Mouse (Mus musculus): ENCODE data around the gene Omd. TPM values are rescaled to one million over a fixed set of nuclear protein-coding genes. Genes with fewer than 3 reads are reported as not detected.

Gene Omd
- polyA plus RNA-seq (2012; rRNA removed): not detected in 2 replicates

DNA sequence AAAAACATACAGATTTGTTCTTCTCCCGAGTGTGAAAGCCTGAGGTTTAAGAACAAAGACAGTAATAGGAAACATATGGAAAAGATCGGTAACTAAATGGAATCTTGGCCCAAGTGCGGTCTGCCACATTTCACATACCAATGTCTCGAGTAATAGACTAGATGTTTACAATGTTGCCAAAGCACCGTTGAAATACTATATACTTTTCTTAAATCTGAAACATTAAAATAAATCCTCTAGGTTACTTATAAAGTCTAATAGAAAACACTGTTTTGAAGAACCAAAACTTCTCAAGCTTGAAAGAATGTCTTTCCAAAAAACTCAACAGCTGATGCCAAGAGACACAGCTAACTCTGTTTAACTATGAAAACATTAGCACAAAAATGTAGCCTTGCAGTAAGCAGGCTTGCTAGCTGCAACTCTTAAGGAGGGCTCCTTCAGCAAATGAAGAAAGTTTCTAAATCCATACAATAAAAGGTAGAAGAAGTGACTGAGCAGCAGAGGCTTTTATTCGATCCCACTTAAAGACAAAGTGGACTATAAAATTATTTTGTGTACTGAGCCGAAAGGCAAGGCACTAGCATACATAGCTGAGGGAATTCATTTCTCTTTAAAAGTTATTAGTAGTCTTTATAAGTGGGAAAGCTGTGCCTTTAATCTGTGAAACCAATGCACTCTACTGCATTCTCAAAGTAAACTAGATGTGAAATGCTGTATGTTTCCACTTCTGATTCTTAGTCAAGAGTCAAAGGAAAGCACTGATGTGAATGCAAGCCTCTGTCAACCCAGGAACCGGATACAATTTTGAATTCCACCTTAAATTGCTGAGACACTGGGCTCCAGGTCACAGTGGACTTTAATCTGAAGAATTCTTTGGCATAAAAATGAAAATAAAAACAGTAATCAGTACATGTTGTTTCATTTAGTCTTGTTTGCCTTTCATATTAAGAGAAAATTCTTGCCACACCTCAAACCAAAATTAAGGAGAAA is at the start of gene Omd:
Omd (plus strand) TSS at position 922 of the 990 bp plus-strand sequence.

GRCm38 (mm10) chr13:49544279-49544678 is 38.0 kb upstream of the Omd start, which contains the start of gene Aspn:
Gene Aspn (plus strand): TSS chr13:49544443.

GRCm38 (mm10) chr13:49607714-49608113 is 25.5 kb downstream of the Omd start, which contains the start of gene Ogn:
Gene Ogn (plus strand): TSS chr13:49608046.

Other genes with a start within 250 kb of the Omd start
- 18.5 and 18.9 TPM in 2 replicates for gene Bicd2, start 240.9 kb upstream of the Omd start, polyA plus RNA-seq (2012; rRNA removed)
- gene Ippk, start 161.2 kb upstream of the Omd start, polyA plus RNA-seq (2012; rRNA removed): 5.8 and 6.7 TPM in 2 replicates
- not detected in 2 replicates for gene Tes3-ps, start 89.1 kb upstream of the Omd start, polyA plus RNA-seq (2012; rRNA removed)
- 0.79 and 0.80 TPM in 2 replicates for gene Ecm2, start 77.7 kb upstream of the Omd start, polyA plus RNA-seq (2012; rRNA removed)
- 2.1 and 2.2 TPM in 2 replicates for gene Aspn, start 38.0 kb upstream of the Omd start, polyA plus RNA-seq (2012; rRNA removed)
- gene Ogn, start 25.6 kb downstream of the Omd start, polyA plus RNA-seq (2012; rRNA removed): 6.1 and 7.3 TPM in 2 replicates
- gene Cenpp, start 70.3 kb downstream of the Omd start, polyA plus RNA-seq (2012; rRNA removed): 0.16 and 0.58 TPM in 2 replicates
- gene Nol8, start 70.6 kb downstream of the Omd start, polyA plus RNA-seq (2012; rRNA removed): 0.29 and 0.47 TPM in 2 replicates
- 9.8 and 11.1 TPM in 2 replicates for gene Iars, start 99.6 kb downstream of the Omd start, polyA plus RNA-seq (2012; rRNA removed)
- not detected in 2 replicates for gene Gm30302, start 216.5 kb downstream of the Omd start, polyA plus RNA-seq (2012; rRNA removed)

All from colon, adult 2 months (tissue).